Mouse (Mus musculus): Measurements from ENCODE around the gene Pot1b. TPM values are rescaled to one million over a fixed set of nuclear protein-coding genes. Genes with fewer than 3 reads are reported as not detected.

The Pot1b gene
- total and polyA plus RNA-seq, 2 experiments from 2014 or later, result 2.3 to 2.8 TPM

GRCm38 (mm10) chr17:55625092-55625491 is 87.3 kb downstream of the Pot1b start, which contains the start of gene Vmn2r118:
Gene Vmn2r118 (minus strand): TSS chr17:55625192.
- no peak for ATAC-seq (ENCODE audit: insufficient read depth, low read depth)

More at GRCm38 (mm10) chr17:55625092-55625491, 87.3 kb downstream of the Pot1b start, which contains the start of gene Vmn2r118:
- H3K9me3 ChIP-seq (replicated peaks; ENCODE audit: control insufficient read depth, low read length), result no peaks in the 10 kb centered on the region
- H3K27ac ChIP-seq (ENCODE audit: low read depth), result no peak within 1 kb of the TSS
- H3K4me3 ChIP-seq (ENCODE audit: low read depth, low read length), result no peak within 1 kb of the TSS
- H3K4me1 ChIP-seq (ENCODE audit: control insufficient read depth, insufficient read depth), result no peaks in the 10 kb centered on the region
- TF ChIP-seq CTCF (IDR thresholded peaks at IDR 0.05; ENCODE audit: low read depth) (no peak), EP300 (IDR thresholded peaks at IDR 0.05; ENCODE audit: low read depth) (no peak)
- H3K4me2 ChIP-seq (ENCODE audit: low read depth, low read length), result no peak within 1 kb of the TSS
- H3K27me3 ChIP-seq (ENCODE audit: control insufficient read depth, insufficient read depth, low read length), result no peaks in the 10 kb centered on the region
- no peak within 1 kb of the TSS for H3K9ac ChIP-seq (replicated peaks; ENCODE audit: low read depth, low read length)
- no peaks in the 10 kb centered on the region for H3K36me3 ChIP-seq (replicated peaks; ENCODE audit: control insufficient read depth, insufficient read depth, low read length)
- no peak for DNase-seq (ENCODE audit: low spot score)
- 80% methylated on average over 3 of the region's 3 CpGs for WGBS

Other genes starting within 250 kb of the Pot1b start
- not detected in 2 replicates for gene Vmn2r118, start 87.4 kb downstream of the Pot1b start, total RNA-seq (2014; rRNA removed; ENCODE audit: low replicate concordance)
- gene Vmn2r118, start 87.4 kb downstream of the Pot1b start, polyA plus RNA-seq (2015; fragmentation: Nextera tagmentation; extraction: Ambion mirVana), result not detected in 2 replicates
- gene Adgre4, start 37.4 kb upstream of the Pot1b start, total RNA-seq (2014; rRNA removed; ENCODE audit: low replicate concordance), result 0.04 and 0.08 TPM in 2 replicates
- gene Adgre4, start 37.4 kb upstream of the Pot1b start, polyA plus RNA-seq (2015; fragmentation: Nextera tagmentation; extraction: Ambion mirVana), result 0.20 and 0.23 TPM in 2 replicates
- 0.08 and 4.4 TPM in 2 replicates for gene Zfp119a, start 166.3 kb upstream of the Pot1b start, total RNA-seq (2014; rRNA removed; ENCODE audit: low replicate concordance)
- 5.4 and 6.0 TPM in 2 replicates for gene Zfp119a, start 166.3 kb upstream of the Pot1b start, polyA plus RNA-seq (2015; fragmentation: Nextera tagmentation; extraction: Ambion mirVana)
- 3.1 and 8.2 TPM in 2 replicates for gene Zfp959, start 179.5 kb upstream of the Pot1b start, total RNA-seq (2014; rRNA removed; ENCODE audit: low replicate concordance)
- gene Zfp959, start 179.5 kb upstream of the Pot1b start, polyA plus RNA-seq (2015; fragmentation: Nextera tagmentation; extraction: Ambion mirVana), result 7.3 and 7.4 TPM in 2 replicates
- 2.9 and 3.8 TPM in 2 replicates for gene Zfp119b, start 236.9 kb upstream of the Pot1b start, total RNA-seq (2014; rRNA removed; ENCODE audit: low replicate concordance)
- 5.6 and 6.8 TPM in 2 replicates for gene Zfp119b, start 236.9 kb upstream of the Pot1b start, polyA plus RNA-seq (2015; fragmentation: Nextera tagmentation; extraction: Ambion mirVana)
- gene Ebi3, start 240.0 kb upstream of the Pot1b start, total RNA-seq (2014; rRNA removed; ENCODE audit: low replicate concordance), result not detected in 2 replicates
- 0.37 and 1.1 TPM in 2 replicates for gene Ebi3, start 240.0 kb upstream of the Pot1b start, polyA plus RNA-seq (2015; fragmentation: Nextera tagmentation; extraction: Ambion mirVana)
- 5.9 and 6.4 TPM in 2 replicates for gene Yju2, start 246.5 kb upstream of the Pot1b start, total RNA-seq (2014; rRNA removed; ENCODE audit: low replicate concordance)
- gene Yju2, start 246.5 kb upstream of the Pot1b start, polyA plus RNA-seq (2015; fragmentation: Nextera tagmentation; extraction: Ambion mirVana), result 12.3 and 12.8 TPM in 2 replicates

All from heart, postnatal 0 days (tissue).